Mouse (Mus musculus): ENCODE measurements around the gene Arpp19. TPM values are rescaled to one million over a fixed set of nuclear protein-coding genes. Genes with fewer than 3 reads are reported as not detected.
A peak's percentile ranks its signal among the peaks of the same experiment; 100 is the strongest.

Arpp19 gene
- polyA plus RNA-seq, 1 experiment = 14.0 TPM

DNA sequence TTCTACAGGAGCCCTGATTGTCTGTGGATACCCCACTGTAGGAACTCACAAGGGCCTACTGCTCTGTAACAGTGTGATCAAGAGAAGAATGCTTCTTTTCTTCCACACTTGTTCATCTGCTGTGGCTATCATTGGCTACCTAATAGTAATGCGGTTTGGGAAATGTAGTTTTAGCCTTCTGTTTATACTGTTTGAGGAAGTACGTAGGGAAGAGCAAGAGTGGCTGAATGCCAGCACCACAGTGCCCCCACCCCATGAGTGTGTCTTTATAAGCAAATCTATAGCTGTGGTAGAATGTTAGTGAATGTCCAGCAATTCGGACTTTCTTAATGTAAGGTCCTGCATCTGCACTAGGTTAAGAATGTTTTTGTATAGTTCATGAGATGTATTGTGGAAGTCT lies 11.7 kb downstream of the Arpp19 start:
- H3K27me3 ChIP-seq (ENCODE audit: control insufficient read depth, insufficient read depth, low read length) = no peaks in the 10 kb centered on the region
- TF ChIP-seq POLR2A (IDR thresholded peaks at IDR 0.05; ENCODE audit: control insufficient read depth, low read depth, low read length) = no peak

GRCm38 (mm10) chr9:75050003-75050402 lies 12.6 kb downstream of the Arpp19 start:
- no peak overlapping the region for H3K4me3 ChIP-seq (ENCODE audit: control insufficient read depth, low read depth, low read length)
- H3K4me1 ChIP-seq (ENCODE audit: control insufficient read depth, insufficient read depth, low read length) = no peaks in the 10 kb centered on the region
- TF ChIP-seq CTCF (IDR thresholded peaks at IDR 0.05; ENCODE audit: control insufficient read depth, insufficient read depth, insufficient replicate concordance, low read depth, low read length) (no peak), POLR2A (IDR thresholded peaks at IDR 0.05; ENCODE audit: control insufficient read depth, low read depth, low read length) (no peak)
- H3K27me3 ChIP-seq (ENCODE audit: control insufficient read depth, insufficient read depth, low read length) = no peaks in the 10 kb centered on the region
- H3K27ac ChIP-seq (ENCODE audit: control insufficient read depth, insufficient read depth, low read depth, low read length) = no peak overlapping the region
- H3K36me3 ChIP-seq (ENCODE audit: control insufficient read depth, insufficient read depth, low read length) = no peaks in the 10 kb centered on the region

More for the DNA sequence above, 11.7 kb downstream of the Arpp19 start:
- H3K4me1 ChIP-seq (ENCODE audit: control insufficient read depth, insufficient read depth, low read length) = no peaks in the 10 kb centered on the region
- H3K4me3 ChIP-seq (ENCODE audit: control insufficient read depth, low read depth, low read length) = no peak overlapping the region
- no peak overlapping the region for H3K27ac ChIP-seq (ENCODE audit: control insufficient read depth, insufficient read depth, low read depth, low read length)
- no peaks in the 10 kb centered on the region for H3K36me3 ChIP-seq (ENCODE audit: control insufficient read depth, insufficient read depth, low read length)

GRCm38 (mm10) chr9:75051841-75052240 lies 14.4 kb downstream of the Arpp19 start:
- TF ChIP-seq CTCF (IDR thresholded peaks at IDR 0.05; ENCODE audit: control insufficient read depth, insufficient read depth, insufficient replicate concordance, low read depth, low read length) (no peak), POLR2A (IDR thresholded peaks at IDR 0.05; ENCODE audit: control insufficient read depth, low read depth, low read length) (no peak)
- Histone ChIP-seq H3K27ac (ENCODE audit: control insufficient read depth, insufficient read depth, low read depth, low read length) (no peak overlapping the region), H3K4me1 (ENCODE audit: control insufficient read depth, insufficient read depth, low read length) (no peaks in the 10 kb centered on the region), H3K27me3 (ENCODE audit: control insufficient read depth, insufficient read depth, low read length) (no peaks in the 10 kb centered on the region), H3K36me3 (ENCODE audit: control insufficient read depth, insufficient read depth, low read length) (no peaks in the 10 kb centered on the region), H3K4me3 (ENCODE audit: control insufficient read depth, low read depth, low read length) (no peak overlapping the region)

GRCm38 (mm10) chr9:75055046-75055445 lies 17.6 kb downstream of the Arpp19 start:
- H3K36me3 ChIP-seq (ENCODE audit: control insufficient read depth, insufficient read depth, low read length) = no peaks in the 10 kb centered on the region
- no peak overlapping the region for H3K27ac ChIP-seq (ENCODE audit: control insufficient read depth, insufficient read depth, low read depth, low read length)
- H3K27me3 ChIP-seq (ENCODE audit: control insufficient read depth, insufficient read depth, low read length) = no peaks in the 10 kb centered on the region
- TF ChIP-seq POLR2A (IDR thresholded peaks at IDR 0.05; ENCODE audit: control insufficient read depth, low read depth, low read length) (no peak), CTCF (IDR thresholded peaks at IDR 0.05; ENCODE audit: control insufficient read depth, insufficient read depth, insufficient replicate concordance, low read depth, low read length) (no peak)
- no peaks in the 10 kb centered on the region for H3K4me1 ChIP-seq (ENCODE audit: control insufficient read depth, insufficient read depth, low read length)
- no peak overlapping the region for H3K4me3 ChIP-seq (ENCODE audit: control insufficient read depth, low read depth, low read length)

GRCm38 (mm10) chr9:75064678-75065331 lies 27.4 kb downstream of the Arpp19 start:
- Histone ChIP-seq H3K27ac (ENCODE audit: control insufficient read depth, insufficient read depth, low read depth, low read length) (no peak overlapping the region), H3K4me3 (ENCODE audit: control insufficient read depth, low read depth, low read length) (no peak overlapping the region), H3K4me1 (ENCODE audit: control insufficient read depth, insufficient read depth, low read length) (no peaks in the 10 kb centered on the region), H3K36me3 (ENCODE audit: control insufficient read depth, insufficient read depth, low read length) (no peaks in the 10 kb centered on the region), H3K27me3 (ENCODE audit: control insufficient read depth, insufficient read depth, low read length) (no peaks in the 10 kb centered on the region)
- TF ChIP-seq CTCF (IDR thresholded peaks at IDR 0.05; ENCODE audit: control insufficient read depth, insufficient read depth, insufficient replicate concordance, low read depth, low read length) = no peak
- no peak for TF ChIP-seq POLR2A (IDR thresholded peaks at IDR 0.05; ENCODE audit: control insufficient read depth, low read depth, low read length)

GRCm38 (mm10) chr9:75070457-75071028 lies 33.1 kb downstream of the Arpp19 start, which contains the start of gene Myo5a:
Gene Myo5a, plus strand, starts transcription at chr9:75071015.
- H3K27me3 ChIP-seq (ENCODE audit: control insufficient read depth, insufficient read depth, low read length) = no peaks in the 10 kb centered on the region
- H3K4me3 ChIP-seq (ENCODE audit: control insufficient read depth, low read depth, low read length) = peak within 1 kb of the TSS; percentile 84
- no peak for TF ChIP-seq POLR2A (IDR thresholded peaks at IDR 0.05; ENCODE audit: control insufficient read depth, low read depth, low read length)
- TF ChIP-seq CTCF (IDR thresholded peaks at IDR 0.05; ENCODE audit: control insufficient read depth, insufficient read depth, insufficient replicate concordance, low read depth, low read length) = no peak

DNA sequence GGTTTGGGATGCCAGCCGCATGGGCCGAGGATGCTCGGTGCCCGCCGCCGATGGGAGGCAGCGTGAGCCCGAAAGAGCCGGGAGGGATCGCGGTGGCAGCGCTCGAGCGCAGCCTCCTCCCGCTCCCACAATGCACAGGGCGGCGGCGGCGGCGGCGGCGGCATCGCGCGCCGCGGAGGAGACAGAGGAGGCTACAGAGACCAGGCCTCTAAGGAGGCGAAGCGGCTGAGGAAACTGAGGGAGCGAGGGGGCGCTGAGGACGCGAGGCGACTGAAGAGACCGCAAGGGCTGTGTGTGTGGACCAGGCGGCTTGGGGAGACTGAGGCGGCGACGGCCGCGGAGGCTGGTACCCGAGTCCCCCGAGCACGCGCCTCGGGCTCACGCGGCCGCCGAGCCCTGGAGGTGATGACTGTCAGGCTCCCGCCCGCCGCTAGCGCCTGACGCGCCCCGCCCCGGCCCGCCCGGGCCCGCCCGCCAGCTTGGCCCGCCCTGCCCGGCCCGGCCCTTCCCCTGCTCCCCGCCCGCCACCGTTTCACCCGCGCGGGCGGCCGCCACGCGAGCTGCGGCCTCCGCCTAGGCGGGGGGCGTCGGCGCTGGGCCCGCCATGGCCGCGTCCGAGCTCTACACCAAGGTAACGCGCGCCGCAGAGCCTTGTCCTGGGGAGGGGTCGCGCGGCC lies 33.8 kb downstream of the Arpp19 start:
- Histone ChIP-seq H3K36me3 (ENCODE audit: control insufficient read depth, insufficient read depth, low read length) (no peaks in the 10 kb centered on the region), H3K27ac (ENCODE audit: control insufficient read depth, insufficient read depth, low read depth, low read length) (peak overlapping the region; percentile 86), H3K4me1 (ENCODE audit: control insufficient read depth, insufficient read depth, low read length) (peaks cover 9% of the 10 kb centered on the region), H3K27me3 (ENCODE audit: control insufficient read depth, insufficient read depth, low read length) (no peaks in the 10 kb centered on the region), H3K4me3 (ENCODE audit: control insufficient read depth, low read depth, low read length) (peak overlapping the region; percentile 84)
- TF ChIP-seq POLR2A (IDR thresholded peaks at IDR 0.05; ENCODE audit: control insufficient read depth, low read depth, low read length) = peak; percentile 41
- 0 out of 2 replicates have a peak, but pooled peaks have one; percentile 3 for TF ChIP-seq CTCF (IDR thresholded peaks at IDR 0.05; ENCODE audit: control insufficient read depth, insufficient read depth, insufficient replicate concordance, low read depth, low read length)

More at GRCm38 (mm10) chr9:75070457-75071028, 33.1 kb downstream of the Arpp19 start, which contains the start of gene Myo5a:
- Histone ChIP-seq H3K36me3 (ENCODE audit: control insufficient read depth, insufficient read depth, low read length) (no peaks in the 10 kb centered on the region), H3K27ac (ENCODE audit: control insufficient read depth, insufficient read depth, low read depth, low read length) (peak within 1 kb of the TSS; percentile 86), H3K4me1 (ENCODE audit: control insufficient read depth, insufficient read depth, low read length) (peaks cover 9% of the 10 kb centered on the region)

Measured in testis, adult 2 months (tissue).